16 mouse cellular contexts compared by ENCODE assay signal in genomic region chr1:104449678-104450077, GRCm38 (mm10).
"Had no signal": no experiment of that assay in that cellular context is flagged by ENCODE, and none has a peak within 500 bp of the region (broad histone marks: within the 10 kb centered on the region; RNA-seq: fewer than 3 reads in every experiment).

No protein-coding gene starts in this region.

- H3K36me3 ChIP-seq: limb, embryonic 12.5 days; limb, embryonic 15.5 days had no signal

- H3K4me1 ChIP-seq: limb, embryonic 12.5 days; limb, embryonic 15.5 days had no signal

- H3K9ac ChIP-seq: limb, embryonic 12.5 days; limb, embryonic 15.5 days; liver, embryonic 14.5 days; liver, postnatal 0 days; lung, embryonic 14.5 days had no signal

- H3K4me2 ChIP-seq: limb, embryonic 12.5 days; limb, embryonic 15.5 days; liver, embryonic 11.5 days; lung, embryonic 14.5 days; midbrain, embryonic 11.5 days had no signal

- H3K27ac ChIP-seq: kidney, postnatal 0 days; layer of hippocampus, adult 2 months; left cerebral cortex, adult 2 months; limb, embryonic 12.5 days; limb, embryonic 15.5 days; liver, embryonic 14.5 days had no signal

- H3K4me3 ChIP-seq: layer of hippocampus, adult 2 months; left cerebral cortex, adult 2 months; limb, embryonic 12.5 days; limb, embryonic 15.5 days had no signal

- H3K27me3 ChIP-seq: limb, embryonic 12.5 days; limb, embryonic 15.5 days had no signal

- ATAC-seq: liver, postnatal 0 days; lung, postnatal 0 days had no signal

- DNase-seq: kidney, postnatal 25 days; layer of hippocampus, adult 9-11 months; liver, postnatal 0 days; lung, embryonic 14.5 days; lung, postnatal 4 days; midbrain, embryonic 14.5 days; thymus, adult 18-20 months had no signal

- H3K9me3 ChIP-seq: limb, embryonic 12.5 days; limb, embryonic 15.5 days had no signal
